Mouse (Mus musculus): ENCODE data around the gene Abca1. TPM values are rescaled to one million over a fixed set of nuclear protein-coding genes. Genes with fewer than 3 reads are reported as not detected.

Gene Abca1
- polyA plus RNA-seq, 1 experiment, result 9.3 TPM

DNA sequence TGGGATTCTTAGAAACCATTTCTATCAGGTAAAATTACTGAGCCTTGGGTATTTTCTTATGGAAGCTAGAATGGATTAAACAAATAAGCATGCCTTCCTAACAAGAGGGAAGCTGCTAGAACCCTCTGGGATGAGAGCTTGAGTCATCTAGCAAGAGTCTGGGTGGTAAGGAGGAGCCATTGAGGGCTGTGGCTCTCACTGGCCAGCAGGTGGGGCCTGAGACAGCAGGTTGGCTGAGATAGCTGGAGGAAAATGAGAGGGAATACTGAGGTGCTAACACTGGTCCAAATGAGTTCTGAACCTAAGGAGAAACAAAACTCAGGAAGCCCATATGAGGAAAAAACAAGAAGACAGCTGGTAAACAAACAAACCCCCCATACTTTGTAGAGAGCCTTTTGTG, 42.1 kb downstream of the Abca1 start:
- H3K4me3 ChIP-seq (ENCODE audit: insufficient read depth, low read depth, low read length), result no peak overlapping the region
- H3K4me1 ChIP-seq (ENCODE audit: control insufficient read depth, insufficient read depth, low read length), result peaks cover 2% of the 10 kb centered on the region; the same call in 1 of the 2 replicates
- H3K27me3 ChIP-seq (replicated peaks; ENCODE audit: control insufficient read depth, insufficient read depth, low read length), result no peaks in the 10 kb centered on the region
- peak; percentile 49 for DNase-seq
- no peaks in the 10 kb centered on the region for H3K36me3 ChIP-seq (ENCODE audit: control insufficient read depth, insufficient read depth, low read length)
- peak; percentile 77 for TF ChIP-seq CTCF (conservative IDR thresholded peaks at IDR 0.05; ENCODE audit: insufficient read depth, insufficient read length, low read depth, low read length)
- no peak for TF ChIP-seq POLR2A (IDR thresholded peaks at IDR 0.05; ENCODE audit: low read depth, low read length)
- no peak overlapping the region for H3K27ac ChIP-seq (ENCODE audit: insufficient read depth, low read depth, low read length)

DNA sequence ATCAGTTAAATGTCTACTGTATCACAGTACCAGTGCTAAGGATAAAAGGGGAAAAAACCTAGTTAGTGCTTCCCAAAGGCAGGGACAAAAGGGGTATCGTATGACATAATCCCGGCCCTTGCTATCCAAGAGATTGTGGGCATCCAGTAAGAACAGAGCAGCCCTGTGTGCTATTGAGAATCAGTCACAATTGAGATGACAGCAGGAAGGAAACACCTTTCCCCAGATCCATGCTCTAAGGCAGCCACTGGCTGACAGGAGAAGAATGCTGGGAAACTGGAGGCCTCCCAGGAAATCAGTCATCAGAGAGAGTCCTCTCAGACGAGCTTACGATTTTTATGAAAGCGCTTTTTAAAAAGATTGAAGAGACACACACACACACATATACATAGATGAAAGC, 42.6 kb downstream of the Abca1 start:
- WGBS, result 67% methylated on average over 5 of the region's 5 CpGs

DNA sequence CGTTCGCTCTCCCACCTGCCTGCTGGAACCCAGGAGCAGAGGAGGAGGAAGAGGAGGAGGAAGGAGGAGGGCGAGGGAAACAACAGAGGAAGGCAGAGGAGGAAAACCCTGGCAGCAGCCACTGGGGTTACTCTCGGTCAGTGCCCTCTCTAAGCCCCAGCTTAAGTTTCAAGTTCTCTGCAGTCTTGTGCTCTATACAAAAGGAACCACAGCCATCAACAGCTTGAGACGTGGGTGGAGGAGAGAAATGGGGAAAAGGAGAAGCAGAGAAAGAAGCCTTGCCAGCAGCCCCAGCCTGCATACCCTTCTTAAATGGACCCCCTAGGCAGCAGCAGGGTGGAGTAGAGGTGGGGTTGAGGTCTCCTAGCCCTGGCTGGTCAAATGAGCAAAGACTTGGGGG, 43.8 kb downstream of the Abca1 start:
- Histone ChIP-seq H3K36me3 (ENCODE audit: control insufficient read depth, insufficient read depth, low read length) (no peaks in the 10 kb centered on the region), H3K4me1 (ENCODE audit: control insufficient read depth, insufficient read depth, low read length) (0 out of 2 replicates have a peak, but pooled peaks cover 2% of the 10 kb centered on the region), H3K4me3 (ENCODE audit: insufficient read depth, low read depth, low read length) (no peak overlapping the region), H3K27ac (ENCODE audit: insufficient read depth, low read depth, low read length) (no peak overlapping the region), H3K27me3 (replicated peaks; ENCODE audit: control insufficient read depth, insufficient read depth, low read length) (no peaks in the 10 kb centered on the region)
- WGBS, result 26% methylated on average over 3 of the region's 5 CpGs
- TF ChIP-seq CTCF (conservative IDR thresholded peaks at IDR 0.05; ENCODE audit: insufficient read depth, insufficient read length, low read depth, low read length) (no peak), POLR2A (IDR thresholded peaks at IDR 0.05; ENCODE audit: low read depth, low read length) (no peak)
- peak; percentile 51 for DNase-seq

More for the DNA sequence above, 42.6 kb downstream of the Abca1 start:
- no peak overlapping the region for H3K4me3 ChIP-seq (ENCODE audit: insufficient read depth, low read depth, low read length)
- TF ChIP-seq CTCF (conservative IDR thresholded peaks at IDR 0.05; ENCODE audit: insufficient read depth, insufficient read length, low read depth, low read length) (no peak), POLR2A (IDR thresholded peaks at IDR 0.05; ENCODE audit: low read depth, low read length) (no peak)
- H3K36me3 ChIP-seq (ENCODE audit: control insufficient read depth, insufficient read depth, low read length), result no peaks in the 10 kb centered on the region
- H3K27me3 ChIP-seq (replicated peaks; ENCODE audit: control insufficient read depth, insufficient read depth, low read length), result no peaks in the 10 kb centered on the region
- H3K27ac ChIP-seq (ENCODE audit: insufficient read depth, low read depth, low read length), result 0 out of 2 replicates have a peak overlapping the region, but pooled peaks have one; percentile 22
- 0 out of 2 replicates have a peak, but pooled peaks cover 2% of the 10 kb centered on the region for H3K4me1 ChIP-seq (ENCODE audit: control insufficient read depth, insufficient read depth, low read length)
- DNase-seq, result peak; percentile 65

DNA sequence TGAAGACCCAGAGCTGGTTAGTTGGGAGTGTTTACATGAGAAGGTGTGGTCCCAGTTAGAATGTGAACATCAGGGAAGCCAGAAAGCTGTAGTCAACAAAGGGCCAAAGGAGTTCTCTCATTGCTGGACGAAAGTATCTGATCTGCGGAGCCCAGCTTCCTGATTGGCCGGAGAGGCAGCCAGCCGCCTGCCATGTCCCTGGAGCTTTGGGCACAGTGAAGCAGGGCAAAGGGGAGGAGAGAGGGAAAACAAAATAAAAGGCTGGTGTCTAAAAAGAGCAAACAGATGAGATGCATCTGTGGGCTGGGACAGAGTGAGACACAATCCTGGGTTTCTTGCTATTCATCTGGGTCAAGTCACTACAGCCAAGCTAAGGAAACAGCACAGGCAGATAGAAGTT, 44.3 kb downstream of the Abca1 start:
- H3K36me3 ChIP-seq (ENCODE audit: control insufficient read depth, insufficient read depth, low read length), result no peaks in the 10 kb centered on the region
- 0 out of 2 replicates have a peak, but pooled peaks cover 2% of the 10 kb centered on the region for H3K4me1 ChIP-seq (ENCODE audit: control insufficient read depth, insufficient read depth, low read length)
- no peak overlapping the region for H3K4me3 ChIP-seq (ENCODE audit: insufficient read depth, low read depth, low read length)
- H3K27ac ChIP-seq (ENCODE audit: insufficient read depth, low read depth, low read length), result no peak overlapping the region
- 64% methylated on average over 4 of the region's 4 CpGs for whole genome bisulfite sequencing
- H3K27me3 ChIP-seq (replicated peaks; ENCODE audit: control insufficient read depth, insufficient read depth, low read length), result no peaks in the 10 kb centered on the region
- peak; percentile 25 for DNase-seq
- no peak for TF ChIP-seq POLR2A (IDR thresholded peaks at IDR 0.05; ENCODE audit: low read depth, low read length)
- TF ChIP-seq CTCF (conservative IDR thresholded peaks at IDR 0.05; ENCODE audit: insufficient read depth, insufficient read length, low read depth, low read length), result no peak

DNA sequence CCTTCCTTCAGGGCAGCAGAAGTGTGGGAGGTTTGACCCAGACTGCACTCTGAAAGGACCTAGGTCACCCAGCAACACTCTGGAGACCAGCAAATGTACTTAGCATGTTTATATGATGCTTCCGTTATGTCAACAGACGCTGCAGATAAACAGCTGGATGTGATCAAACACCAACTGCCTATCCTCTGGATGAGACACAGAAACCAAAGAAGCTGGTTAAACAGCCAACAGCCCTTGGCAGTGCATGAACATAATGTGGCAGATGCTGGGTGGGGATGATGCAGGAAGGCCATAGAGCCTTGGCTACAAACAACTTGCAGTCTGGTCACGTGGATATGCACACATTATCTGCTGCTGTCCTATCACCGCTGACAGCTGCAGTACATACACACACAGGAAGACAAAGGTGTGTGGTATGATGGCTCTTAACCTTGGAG, 47.8 kb downstream of the Abca1 start:
- peak; percentile 55 for DNase-seq
- Histone ChIP-seq H3K36me3 (ENCODE audit: control insufficient read depth, insufficient read depth, low read length) (no peaks in the 10 kb centered on the region), H3K27ac (ENCODE audit: insufficient read depth, low read depth, low read length) (no peak overlapping the region)

DNA sequence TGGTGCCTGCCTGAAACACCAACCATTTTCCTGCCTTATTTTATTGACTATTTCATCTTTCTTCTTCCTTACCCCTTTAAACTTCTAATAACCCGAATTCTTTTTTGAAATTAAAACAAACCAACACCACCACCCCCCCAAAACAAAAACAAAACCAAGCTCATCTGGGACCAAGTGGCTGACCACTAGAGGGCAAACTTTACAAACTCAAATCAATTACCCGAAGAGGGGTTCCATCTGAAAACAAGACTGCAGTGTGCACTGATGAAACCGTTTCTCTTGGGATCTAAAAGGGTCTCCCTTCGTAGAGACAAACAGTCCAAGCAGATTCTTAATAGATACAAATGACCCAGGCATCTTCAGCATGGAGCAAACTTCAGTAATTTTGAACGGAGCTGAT, 49.3 kb downstream of the Abca1 start:
- DNase-seq, result peak; percentile 41
- TF ChIP-seq CTCF (conservative IDR thresholded peaks at IDR 0.05; ENCODE audit: insufficient read depth, insufficient read length, low read depth, low read length), result no peak
- TF ChIP-seq POLR2A (IDR thresholded peaks at IDR 0.05; ENCODE audit: low read depth, low read length), result no peak
- Histone ChIP-seq H3K27me3 (replicated peaks; ENCODE audit: control insufficient read depth, insufficient read depth, low read length) (no peaks in the 10 kb centered on the region), H3K4me1 (ENCODE audit: control insufficient read depth, insufficient read depth, low read length) (no peaks in the 10 kb centered on the region; the same call in 1 of the 2 replicates), H3K27ac (ENCODE audit: insufficient read depth, low read depth, low read length) (no peak overlapping the region), H3K36me3 (ENCODE audit: control insufficient read depth, insufficient read depth, low read length) (peaks cover 4% of the 10 kb centered on the region; the same call in 1 of the 2 replicates), H3K4me3 (ENCODE audit: insufficient read depth, low read depth, low read length) (no peak overlapping the region)
- WGBS, result 31% methylated on average over 5 of the region's 5 CpGs

More for the DNA sequence above, 47.8 kb downstream of the Abca1 start:
- Histone ChIP-seq H3K4me1 (ENCODE audit: control insufficient read depth, insufficient read depth, low read length) (peaks cover 2% of the 10 kb centered on the region; the same call in 1 of the 2 replicates), H3K27me3 (replicated peaks; ENCODE audit: control insufficient read depth, insufficient read depth, low read length) (no peaks in the 10 kb centered on the region), H3K4me3 (ENCODE audit: insufficient read depth, low read depth, low read length) (no peak overlapping the region)
- TF ChIP-seq POLR2A (IDR thresholded peaks at IDR 0.05; ENCODE audit: low read depth, low read length) (no peak), CTCF (conservative IDR thresholded peaks at IDR 0.05; ENCODE audit: insufficient read depth, insufficient read length, low read depth, low read length) (no peak)
- 71% methylated on average over 4 of the region's 4 CpGs for WGBS

DNA sequence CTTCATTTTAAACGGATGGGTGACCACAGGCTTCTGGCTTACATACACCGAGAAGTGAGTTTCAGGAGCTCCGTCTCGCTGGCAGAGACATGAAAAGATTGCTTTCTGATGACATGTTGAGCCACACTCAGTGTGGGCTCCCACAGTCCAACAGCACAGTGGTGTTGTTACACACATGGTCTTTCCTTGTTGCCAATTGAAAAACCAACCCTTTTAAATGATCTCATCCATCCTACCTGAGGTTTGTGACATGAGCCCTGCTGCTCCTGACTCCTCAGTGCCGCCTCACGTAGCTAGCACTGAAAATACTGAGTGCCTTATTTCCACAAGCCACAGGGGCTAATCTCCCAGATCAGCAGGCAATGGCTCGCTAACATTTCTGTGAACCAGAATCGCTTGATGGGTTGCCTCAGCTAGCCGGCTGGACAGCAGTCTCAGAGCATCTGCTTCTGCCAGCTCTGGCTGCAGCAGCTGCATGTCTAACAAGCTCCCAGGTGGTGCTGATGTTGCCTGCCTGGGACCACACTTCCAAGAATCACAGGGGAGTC, 50.2 kb downstream of the Abca1 start:
- H3K4me3 ChIP-seq (ENCODE audit: insufficient read depth, low read depth, low read length), result no peak overlapping the region
- TF ChIP-seq POLR2A (IDR thresholded peaks at IDR 0.05; ENCODE audit: low read depth, low read length) (no peak), CTCF (conservative IDR thresholded peaks at IDR 0.05; ENCODE audit: insufficient read depth, insufficient read length, low read depth, low read length) (no peak)
- no peaks in the 10 kb centered on the region for H3K27me3 ChIP-seq (replicated peaks; ENCODE audit: control insufficient read depth, insufficient read depth, low read length)
- H3K4me1 ChIP-seq (ENCODE audit: control insufficient read depth, insufficient read depth, low read length), result no peaks in the 10 kb centered on the region; the same call in 1 of the 2 replicates
- 71% methylated on average over 9 of the region's 9 CpGs for WGBS
- DNase-seq, result no peak
- peaks cover 4% of the 10 kb centered on the region; the same call in 1 of the 2 replicates for H3K36me3 ChIP-seq (ENCODE audit: control insufficient read depth, insufficient read depth, low read length)
- H3K27ac ChIP-seq (ENCODE audit: insufficient read depth, low read depth, low read length), result no peak overlapping the region
